8 mouse cellular contexts compared by ENCODE assay signal in genomic region chr6:48627511-48627924, GRCm38 (mm10). TPM values are rescaled to one million over a fixed set of nuclear protein-coding genes. Genes with fewer than 3 reads are reported as not detected.
DNase-seq lines count a peak whose midpoint lies in the region; ATAC-seq and TF ChIP-seq lines count a peak whose summit lies in the region.

No protein-coding gene starts in this region.

- H3K4me1 ChIP-seq in cerebellum, adult 2 months (ENCODE audit: control insufficient read depth, insufficient read depth, low read length): peaks cover 13% of the 10 kb centered on the region; the same call in 1 of the 2 replicates
- peaks cover 38% of the 10 kb centered on the region for H3K4me1 ChIP-seq in E14TG2a.4 (replicated peaks; ENCODE audit: low read depth, low read length)
- H3K4me1 ChIP-seq in hindbrain, embryonic 12.5 days: peaks cover 22% of the 10 kb centered on the region
- no peaks in the 10 kb centered on the region for H3K4me1 ChIP-seq in limb, embryonic 14.5 days (ENCODE audit: control insufficient read depth, insufficient read depth, low read length)

- H3K27me3 ChIP-seq in cerebellum, adult 2 months (ENCODE audit: control insufficient read depth, insufficient read depth, low read length): no peaks in the 10 kb centered on the region
- peaks cover 78% of the 10 kb centered on the region for H3K27me3 ChIP-seq in E14TG2a.4 (ENCODE audit: insufficient read depth, low read length)
- H3K27me3 ChIP-seq in hindbrain, embryonic 12.5 days: peaks cover 54% of the 10 kb centered on the region
- H3K27me3 ChIP-seq in limb, embryonic 14.5 days (ENCODE audit: control insufficient read depth, insufficient read depth, low read length): peaks cover 30% of the 10 kb centered on the region

- DNase-seq in cerebellum, adult 2 months: peak; percentile 29 to 47
- DNase-seq in cerebellum, postnatal 4 days (ENCODE audit: low spot score in 2 of 2): no peak
- DNase-seq in limb, embryonic 14.5 days (ENCODE audit: low spot score): no peak
- no peak for DNase-seq in thymus, postnatal 0 days (ENCODE audit: low spot score)
- DNase-seq in gastrocnemius, adult 8-10 months (ENCODE audit: low spot score in 2 of 2): no peak
- no peak for DNase-seq in retina, embryonic 14.5 days (ENCODE audit: low spot score)

- H3K9me3 ChIP-seq in E14TG2a.4 (ENCODE audit: low read length): peaks cover 13% of the 10 kb centered on the region; the same call in 1 of the 2 replicates
- H3K9me3 ChIP-seq in hindbrain, embryonic 12.5 days (replicated peaks): no peaks in the 10 kb centered on the region
- no peaks in the 10 kb centered on the region for H3K9me3 ChIP-seq in limb, embryonic 14.5 days (ENCODE audit: control insufficient read depth, low read length)

- peak overlapping the region; percentile 65; the same call in 1 of the 2 replicates for H3K27ac ChIP-seq in cerebellum, adult 2 months (ENCODE audit: insufficient read depth, low read length)
- H3K27ac ChIP-seq in hindbrain, embryonic 12.5 days: no peak overlapping the region
- no peak overlapping the region for H3K27ac ChIP-seq in limb, embryonic 14.5 days (replicated peaks; ENCODE audit: low read depth, low read length)

- 6% methylated on average over 7 of the region's 7 CpGs for whole genome bisulfite sequencing in cerebellum, adult 2 months
- WGBS in hindbrain, embryonic 12.5 days: 8% methylated on average over 7 of the region's 7 CpGs
- 3% methylated on average over 7 of the region's 7 CpGs for WGBS in limb, embryonic 14.5 days

- H3K4me3 ChIP-seq in cerebellum, adult 2 months (replicated peaks; ENCODE audit: insufficient read depth, low read depth, low read length): peak overlapping the region; percentile 54
- peak overlapping the region; percentile 72 for H3K4me3 ChIP-seq in E14TG2a.4 (replicated peaks; ENCODE audit: low read length)
- H3K4me3 ChIP-seq in hindbrain, embryonic 12.5 days: peak overlapping the region; percentile 39
- H3K4me3 ChIP-seq in limb, embryonic 14.5 days (replicated peaks; ENCODE audit: low read length): peak overlapping the region; percentile 44

- peak overlapping the region; percentile 42 for H3K9ac ChIP-seq in hindbrain, embryonic 12.5 days
- peak overlapping the region; percentile 52 for H3K9ac ChIP-seq in limb, embryonic 14.5 days (ENCODE audit: low read depth, low read length, severe bottlenecking)

- no peak for ATAC-seq in hindbrain, embryonic 12.5 days (ENCODE audit: low FRiP score)
- no peak for ATAC-seq in limb, embryonic 14.5 days (ENCODE audit: low FRiP score, low read depth)

- peak overlapping the region; percentile 74 for H3K4me2 ChIP-seq in hindbrain, embryonic 12.5 days (replicated peaks)
- peak overlapping the region; percentile 86 for H3K4me2 ChIP-seq in limb, embryonic 14.5 days (replicated peaks; ENCODE audit: low read depth, low read length, severe bottlenecking)

- H3K36me3 ChIP-seq in E14TG2a.4 (ENCODE audit: insufficient read depth, low read length): no peaks in the 10 kb centered on the region
- H3K36me3 ChIP-seq in hindbrain, embryonic 12.5 days: no peaks in the 10 kb centered on the region
- H3K36me3 ChIP-seq in limb, embryonic 14.5 days (ENCODE audit: control insufficient read depth, insufficient read depth, low read length): no peaks in the 10 kb centered on the region

- TF ChIP-seq CTCF in cerebellum, adult 2 months (IDR thresholded peaks at IDR 0.05; ENCODE audit: borderline replicate concordance, insufficient read depth, low read depth, low read length): no peak
- no peak for TF ChIP-seq CTCF in E14TG2a.4 (conservative IDR thresholded peaks at IDR 0.05; ENCODE audit: low read length)

- no peak for TF ChIP-seq POLR2A in cerebellum, adult 2 months (IDR thresholded peaks at IDR 0.05; ENCODE audit: borderline replicate concordance, insufficient read depth, low read length)
- TF ChIP-seq POLR2A in limb, embryonic 14.5 days (IDR thresholded peaks at IDR 0.05; ENCODE audit: borderline replicate concordance, extremely low read depth, insufficient read depth, insufficient read length): no peak

RNA-seq across cellular contexts. Expression of gene AI854703, which starts 1.0 kb away (rescaled TPM):
- 34.3 and 35.2 TPM in 2 replicates for polyA plus RNA-seq in cerebellum, adult 2 months (2012; rRNA removed)
- polyA plus RNA-seq in hindbrain, embryonic 12.5 days (2016; fragmentation: Nextera tagmentation; extraction: Ambion mirVana): 2.6 and 3.1 TPM in 2 replicates
- polyA plus RNA-seq in limb, embryonic 14.5 days (2012; rRNA removed): 1.1 and 1.5 TPM in 2 replicates
- 0.76 and 0.87 TPM in 2 replicates for polyA plus RNA-seq in limb, embryonic 14.5 days (2014; fragmentation: Nextera tagmentation; extraction: Ambion mirVana)
- polyA plus RNA-seq in thymus, postnatal 0 days (2015; fragmentation: Nextera tagmentation; extraction: Ambion mirVana): 2.0 and 2.3 TPM in 2 replicates
- 1 to 10 TPM in 1 of 4 experiments, under 1 TPM in 3; 0.56 to 1.2 (median 0.71) TPM for total RNA-seq in gastrocnemius, adult 8-10 months (2022)

RNA-seq across cellular contexts. Expression of gene Gimap8, which starts 19.5 kb away (rescaled TPM):
- 1.3 TPM in 2 replicates for polyA plus RNA-seq in cerebellum, adult 2 months (2012; rRNA removed)
- 1.0 and 1.1 TPM in 2 replicates for polyA plus RNA-seq in hindbrain, embryonic 12.5 days (2016; fragmentation: Nextera tagmentation; extraction: Ambion mirVana)
- polyA plus RNA-seq in limb, embryonic 14.5 days (2012; rRNA removed): 2.3 TPM in 2 replicates
- 0.40 and 0.70 TPM in 2 replicates for polyA plus RNA-seq in limb, embryonic 14.5 days (2014; fragmentation: Nextera tagmentation; extraction: Ambion mirVana)
- 11.8 and 12.8 TPM in 2 replicates for polyA plus RNA-seq in thymus, postnatal 0 days (2015; fragmentation: Nextera tagmentation; extraction: Ambion mirVana)
- 1 to 10 TPM; 1.3 to 2.0 (median 1.5) TPM for total RNA-seq in gastrocnemius, adult 8-10 months (2022)

RNA-seq across cellular contexts. Expression of gene Zfp775, which starts 25.7 kb away (rescaled TPM):
- polyA plus RNA-seq in cerebellum, adult 2 months (2012; rRNA removed): 7.4 and 7.6 TPM in 2 replicates
- 12.7 and 14.6 TPM in 2 replicates for polyA plus RNA-seq in hindbrain, embryonic 12.5 days (2016; fragmentation: Nextera tagmentation; extraction: Ambion mirVana)
- 4.8 and 6.4 TPM in 2 replicates for polyA plus RNA-seq in limb, embryonic 14.5 days (2012; rRNA removed)
- polyA plus RNA-seq in limb, embryonic 14.5 days (2014; fragmentation: Nextera tagmentation; extraction: Ambion mirVana): 5.8 and 5.9 TPM in 2 replicates
- polyA plus RNA-seq in thymus, postnatal 0 days (2015; fragmentation: Nextera tagmentation; extraction: Ambion mirVana): 6.8 and 6.9 TPM in 2 replicates
- 10 to 100 TPM in 2 of 4 experiments, 1 to 10 TPM in 2; 8.8 to 12.1 (median 9.9) TPM for total RNA-seq in gastrocnemius, adult 8-10 months (2022)

RNA-seq across cellular contexts. Expression of gene Gm44965, which starts 33.8 kb away (rescaled TPM):
- not detected in 2 replicates for polyA plus RNA-seq in cerebellum, adult 2 months (2012; rRNA removed)
- not detected in 2 replicates for polyA plus RNA-seq in hindbrain, embryonic 12.5 days (2016; fragmentation: Nextera tagmentation; extraction: Ambion mirVana)
- not detected in 2 replicates for polyA plus RNA-seq in limb, embryonic 14.5 days (2012; rRNA removed)
- not detected in 2 replicates for polyA plus RNA-seq in limb, embryonic 14.5 days (2014; fragmentation: Nextera tagmentation; extraction: Ambion mirVana)
- polyA plus RNA-seq in thymus, postnatal 0 days (2015; fragmentation: Nextera tagmentation; extraction: Ambion mirVana): not detected in 2 replicates
- 1 to 10 TPM in 2 of 4 experiments, not detected in 2; 4.4 to 9.4 TPM for total RNA-seq in gastrocnemius, adult 8-10 months (2022)

RNA-seq across cellular contexts. Expression of gene Repin1, which starts 33.8 kb away (rescaled TPM):
- polyA plus RNA-seq in cerebellum, adult 2 months (2012; rRNA removed): 98.5 and 109 TPM in 2 replicates
- 43.1 and 43.9 TPM in 2 replicates for polyA plus RNA-seq in hindbrain, embryonic 12.5 days (2016; fragmentation: Nextera tagmentation; extraction: Ambion mirVana)
- polyA plus RNA-seq in limb, embryonic 14.5 days (2012; rRNA removed): 35.2 and 55.3 TPM in 2 replicates
- 23.3 and 25.7 TPM in 2 replicates for polyA plus RNA-seq in limb, embryonic 14.5 days (2014; fragmentation: Nextera tagmentation; extraction: Ambion mirVana)
- polyA plus RNA-seq in thymus, postnatal 0 days (2015; fragmentation: Nextera tagmentation; extraction: Ambion mirVana): 15.5 and 15.6 TPM in 2 replicates
- 10 to 100 TPM; 28.9 to 35.0 (median 33.6) TPM for total RNA-seq in gastrocnemius, adult 8-10 months (2022)

Comparison
In these comparisons a context has a peak if more than half of its experiments do, and no peak if none do; other contexts are left out.
1. DNase-seq: peak in cerebellum, adult 2 months (2 of 2); none in cerebellum, postnatal 4 days (0 of 2), limb, embryonic 14.5 days (single experiment), thymus, postnatal 0 days (single experiment), gastrocnemius, adult 8-10 months (0 of 2) and retina, embryonic 14.5 days (single experiment).
2. Peak in every context shown above with its lines, with median percentiles within 50 percentile points of each other: H3K4me3 ChIP-seq.